ENCODE assay signal across 8 mouse cellular contexts in genomic region chr3:121171872-121172265, GRCm38 (mm10). TPM values are rescaled to one million over a fixed set of nuclear protein-coding genes. Genes with fewer than 3 reads are reported as not detected.
DNase-seq lines count a peak whose midpoint lies in the region; ATAC-seq lines count a peak whose summit lies in the region.

No protein-coding gene starts in this region.

- H3K9me3 ChIP-seq in kidney, embryonic 14.5 days (ENCODE audit: control insufficient read depth, low read length), result no peaks in the 10 kb centered on the region
- no peaks in the 10 kb centered on the region for H3K9me3 ChIP-seq in embryonic facial prominence, embryonic 11.5 days (replicated peaks; ENCODE audit: control insufficient read depth, low read length)
- H3K9me3 ChIP-seq in hindbrain, embryonic 16.5 days (ENCODE audit: control insufficient read depth, low read length), result no peaks in the 10 kb centered on the region
- H3K9me3 ChIP-seq in midbrain, embryonic 15.5 days, result no peaks in the 10 kb centered on the region

- H3K4me1 ChIP-seq in kidney, embryonic 14.5 days (ENCODE audit: control insufficient read depth, insufficient read depth, low read length), result no peaks in the 10 kb centered on the region
- H3K4me1 ChIP-seq in embryonic facial prominence, embryonic 11.5 days (ENCODE audit: control insufficient read depth, insufficient read depth, low read length), result no peaks in the 10 kb centered on the region
- H3K4me1 ChIP-seq in hindbrain, embryonic 16.5 days (ENCODE audit: control insufficient read depth, insufficient read depth, low read depth, low read length), result no peaks in the 10 kb centered on the region
- peaks cover 11% of the 10 kb centered on the region; the same call in 1 of the 2 replicates for H3K4me1 ChIP-seq in midbrain, embryonic 15.5 days

- no peak for DNase-seq in kidney, postnatal 4 days
- no peak for DNase-seq in embryonic facial prominence, embryonic 11.5 days (ENCODE audit: low spot score)
- DNase-seq in spleen, postnatal 4 days (ENCODE audit: low spot score in 2 of 2), result no peak
- DNase-seq in cerebellum, postnatal 14 days, result no peak
- DNase-seq in layer of hippocampus, postnatal 36 days, result no peak

- no peak overlapping the region for H3K27ac ChIP-seq in kidney, embryonic 14.5 days (ENCODE audit: low read depth, low read length)
- H3K27ac ChIP-seq in embryonic facial prominence, embryonic 11.5 days (replicated peaks; ENCODE audit: low read depth, low read length), result no peak overlapping the region
- H3K27ac ChIP-seq in hindbrain, embryonic 16.5 days (ENCODE audit: low read depth, low read length), result no peak overlapping the region
- H3K27ac ChIP-seq in midbrain, embryonic 15.5 days, result no peak overlapping the region; the same call in 1 of the 2 replicates

- ATAC-seq in kidney, embryonic 14.5 days (ENCODE audit: low FRiP score, low TSS enrichment), result peak; percentile 26
- no peak for ATAC-seq in embryonic facial prominence, embryonic 11.5 days (replicated peaks; ENCODE audit: insufficient number of reproducible peaks, low FRiP score, low TSS enrichment, low read depth)
- ATAC-seq in hindbrain, embryonic 16.5 days, result no peak
- ATAC-seq in midbrain, embryonic 15.5 days (replicated peaks), result peak; percentile 13; the same call in 1 of the 2 replicates

- no peak overlapping the region for H3K9ac ChIP-seq in kidney, embryonic 14.5 days (ENCODE audit: low read depth, low read length)
- H3K9ac ChIP-seq in embryonic facial prominence, embryonic 11.5 days (replicated peaks; ENCODE audit: low read length), result no peak overlapping the region
- peak overlapping the region; percentile 79 for H3K9ac ChIP-seq in hindbrain, embryonic 16.5 days (ENCODE audit: low read depth, low read length)
- peak overlapping the region; percentile 50; the same call in 1 of the 2 replicates for H3K9ac ChIP-seq in midbrain, embryonic 15.5 days

- 45% methylated on average over 6 of the region's 6 CpGs for WGBS in kidney, embryonic 14.5 days
- 50% methylated on average over 6 of the region's 6 CpGs for WGBS in embryonic facial prominence, embryonic 11.5 days
- 62% methylated on average over 6 of the region's 6 CpGs for WGBS in hindbrain, embryonic 16.5 days
- 52% methylated on average over 6 of the region's 6 CpGs for whole genome bisulfite sequencing in midbrain, embryonic 15.5 days

- H3K4me2 ChIP-seq in kidney, embryonic 14.5 days (replicated peaks; ENCODE audit: low read depth, low read length), result peak overlapping the region; percentile 71
- peak overlapping the region; percentile 67 for H3K4me2 ChIP-seq in embryonic facial prominence, embryonic 11.5 days (ENCODE audit: low read depth, low read length)
- H3K4me2 ChIP-seq in hindbrain, embryonic 16.5 days (ENCODE audit: low read length), result peak overlapping the region; percentile 85
- peak overlapping the region; percentile 73 for H3K4me2 ChIP-seq in midbrain, embryonic 15.5 days

- no peaks in the 10 kb centered on the region for H3K27me3 ChIP-seq in kidney, embryonic 14.5 days (ENCODE audit: control insufficient read depth, insufficient read depth, low read length)
- H3K27me3 ChIP-seq in embryonic facial prominence, embryonic 11.5 days (ENCODE audit: control insufficient read depth, insufficient read depth, low read length), result no peaks in the 10 kb centered on the region
- no peaks in the 10 kb centered on the region for H3K27me3 ChIP-seq in hindbrain, embryonic 16.5 days (replicated peaks; ENCODE audit: control insufficient read depth, insufficient read depth, low read length)
- H3K27me3 ChIP-seq in midbrain, embryonic 15.5 days (replicated peaks), result no peaks in the 10 kb centered on the region

- peak overlapping the region; percentile 71 for H3K4me3 ChIP-seq in kidney, embryonic 14.5 days (ENCODE audit: low read length)
- H3K4me3 ChIP-seq in embryonic facial prominence, embryonic 11.5 days (ENCODE audit: low read depth, low read length), result peak overlapping the region; percentile 56
- H3K4me3 ChIP-seq in hindbrain, embryonic 16.5 days (ENCODE audit: low read length), result peak overlapping the region; percentile 72
- peak overlapping the region; percentile 48 for H3K4me3 ChIP-seq in midbrain, embryonic 15.5 days

- no peaks in the 10 kb centered on the region for H3K36me3 ChIP-seq in kidney, embryonic 14.5 days (ENCODE audit: control insufficient read depth, insufficient read depth, low read length)
- H3K36me3 ChIP-seq in embryonic facial prominence, embryonic 11.5 days (replicated peaks; ENCODE audit: control insufficient read depth, insufficient read depth, low read depth, low read length), result no peaks in the 10 kb centered on the region; the same call in 1 of the 2 replicates
- no peaks in the 10 kb centered on the region for H3K36me3 ChIP-seq in hindbrain, embryonic 16.5 days (ENCODE audit: control insufficient read depth, insufficient read depth, low read length)
- no peaks in the 10 kb centered on the region for H3K36me3 ChIP-seq in midbrain, embryonic 15.5 days (replicated peaks)

RNA-seq across cellular contexts. Expression of gene Rwdd3, which starts 0.4 kb away (rescaled TPM):
- 6.5 and 7.0 TPM in 2 replicates for polyA plus RNA-seq in kidney, embryonic 14.5 days (2014; fragmentation: Nextera tagmentation; extraction: Ambion mirVana)
- polyA plus RNA-seq in embryonic facial prominence, embryonic 11.5 days (2014; fragmentation: Nextera tagmentation; extraction: Ambion mirVana), result 3.6 and 5.5 TPM in 2 replicates
- 7.7 and 8.6 TPM in 2 replicates for polyA plus RNA-seq in hindbrain, embryonic 16.5 days (2015; fragmentation: Nextera tagmentation; extraction: Ambion mirVana)
- 4.4 and 5.3 TPM in 2 replicates for polyA plus RNA-seq in midbrain, embryonic 15.5 days (2015; fragmentation: Nextera tagmentation; extraction: Ambion mirVana)
- total RNA-seq in layer of hippocampus, postnatal 36 days (2021), result 10 to 100 TPM; 28.1 to 31.7 TPM

Comparison
In these comparisons a context has a peak if more than half of its experiments do, and no peak if none do; other contexts are left out.
1. ATAC-seq: peak in kidney, embryonic 14.5 days (single experiment) and midbrain, embryonic 15.5 days (single experiment); none in embryonic facial prominence, embryonic 11.5 days (single experiment) and hindbrain, embryonic 16.5 days (single experiment).
2. H3K9ac ChIP-seq: peak in hindbrain, embryonic 16.5 days (single experiment) and midbrain, embryonic 15.5 days (single experiment); none in kidney, embryonic 14.5 days (single experiment) and embryonic facial prominence, embryonic 11.5 days (single experiment).
3. Peak in every context shown above with its lines, with median percentiles within 50 percentile points of each other: H3K4me2 ChIP-seq and H3K4me3 ChIP-seq.